Mouse (Mus musculus): Measurements from ENCODE around the gene Igsf9. TPM values are rescaled to one million over a fixed set of nuclear protein-coding genes. Genes with fewer than 3 reads are reported as not detected.
A peak's percentile ranks its signal among the peaks of the same experiment; 100 is the strongest.

The Igsf9 gene
- polyA plus RNA-seq, 1 experiment from 2014 or later: 68.7 TPM

DNA sequence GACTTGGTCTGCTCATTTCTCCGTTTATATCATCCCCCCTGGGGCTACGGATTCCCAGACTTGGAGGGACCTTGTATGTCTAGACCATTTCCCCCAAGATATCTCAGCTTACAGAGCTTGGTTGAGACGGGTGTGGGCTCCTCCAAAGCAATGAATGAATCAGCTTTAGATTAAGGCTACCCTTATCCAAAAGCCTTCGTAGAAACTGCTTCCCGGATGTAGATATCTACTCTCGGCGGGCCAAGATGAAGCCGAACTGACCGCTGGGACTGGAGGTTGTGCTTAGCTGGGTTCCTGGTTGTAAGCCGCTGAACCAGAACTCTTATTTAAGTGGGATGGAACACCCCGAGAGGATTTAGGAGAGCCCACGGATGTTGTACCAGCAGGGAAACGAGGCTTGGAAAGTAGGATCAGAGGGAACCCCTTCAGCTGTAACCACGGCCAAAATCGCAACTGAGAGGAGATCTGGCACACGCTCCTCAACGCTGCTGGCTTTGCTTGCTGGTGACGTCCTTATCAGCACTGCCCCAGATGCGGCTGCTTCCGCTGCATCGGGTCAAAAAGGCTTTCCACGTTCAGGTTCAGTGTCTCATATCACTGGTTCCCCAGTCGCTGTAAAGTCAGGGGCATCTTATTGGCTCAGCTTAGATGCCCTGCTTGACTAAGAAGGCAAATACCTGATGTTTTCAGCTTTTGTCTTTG lies 44.9 kb downstream of the Igsf9 start:
- Histone ChIP-seq H3K9ac (no peak overlapping the region), H3K27ac (no peak overlapping the region), H3K4me3 (replicated peaks) (no peak overlapping the region), H3K4me2 (replicated peaks) (no peak overlapping the region), H3K36me3 (no peaks in the 10 kb centered on the region), H3K4me1 (replicated peaks) (peaks cover 17% of the 10 kb centered on the region; the same call in 1 of the 2 replicates), H3K9me3 (no peaks in the 10 kb centered on the region), H3K27me3 (replicated peaks) (no peaks in the 10 kb centered on the region)
- ATAC-seq: no peak
- WGBS: 67% methylated on average over 23 of the region's 23 CpGs

GRCm38 (mm10) chr1:172527431-172527830 lies 45.8 kb downstream of the Igsf9 start:
- Histone ChIP-seq H3K27me3 (replicated peaks) (no peaks in the 10 kb centered on the region), H3K9me3 (no peaks in the 10 kb centered on the region), H3K4me3 (replicated peaks) (no peak overlapping the region), H3K9ac (no peak overlapping the region), H3K36me3 (no peaks in the 10 kb centered on the region), H3K4me2 (replicated peaks) (no peak overlapping the region), H3K27ac (no peak overlapping the region), H3K4me1 (replicated peaks) (peaks cover 23% of the 10 kb centered on the region)
- no peak for ATAC-seq
- 93% methylated on average over 10 of the region's 10 CpGs for WGBS

GRCm38 (mm10) chr1:172528701-172529100 lies 47.1 kb downstream of the Igsf9 start:
- peaks cover 27% of the 10 kb centered on the region for H3K4me1 ChIP-seq (replicated peaks)
- no peaks in the 10 kb centered on the region for H3K9me3 ChIP-seq
- ATAC-seq: peak; percentile 72
- H3K4me3 ChIP-seq (replicated peaks): no peak overlapping the region
- H3K27ac ChIP-seq: no peak overlapping the region
- 8% methylated on average over 7 of the region's 7 CpGs for WGBS
- no peaks in the 10 kb centered on the region for H3K36me3 ChIP-seq
- no peak overlapping the region for H3K4me2 ChIP-seq (replicated peaks)
- no peaks in the 10 kb centered on the region for H3K27me3 ChIP-seq (replicated peaks)
- H3K9ac ChIP-seq: no peak overlapping the region

DNA sequence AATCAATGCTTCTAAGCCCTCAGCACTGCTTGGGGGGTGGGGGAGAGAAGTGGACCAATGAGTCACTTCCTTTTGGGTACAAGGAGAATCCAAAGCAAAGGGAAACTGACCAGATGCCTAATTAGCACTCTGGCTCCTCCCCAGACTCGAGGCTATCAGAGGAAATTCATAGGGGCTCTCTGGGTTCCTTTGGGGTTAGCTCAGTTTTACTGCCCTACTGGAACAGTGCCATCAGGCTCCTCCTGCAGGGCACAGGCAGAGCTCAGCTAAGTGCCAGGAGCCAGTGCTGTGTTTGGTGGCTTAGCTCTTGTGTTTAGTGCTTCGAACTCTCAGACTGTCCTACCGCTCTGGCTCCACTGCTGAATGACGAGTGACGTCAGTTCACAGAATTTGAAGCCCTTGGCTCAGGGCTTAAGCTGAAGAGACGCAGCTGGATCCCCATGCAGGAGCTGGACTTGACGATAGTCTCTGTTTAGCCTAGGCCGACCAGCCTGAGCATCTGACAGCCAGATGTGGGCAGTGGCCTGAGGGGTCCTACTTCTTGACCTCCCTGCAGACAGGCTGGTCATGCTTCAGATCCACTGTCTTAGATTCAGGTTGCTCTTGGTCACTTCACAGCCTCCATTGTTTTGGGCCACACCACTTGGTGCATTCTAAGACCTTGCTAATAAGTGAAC lies 49.1 kb downstream of the Igsf9 start:
- Histone ChIP-seq H3K4me1 (replicated peaks) (peaks cover 20% of the 10 kb centered on the region), H3K9me3 (no peaks in the 10 kb centered on the region), H3K4me3 (replicated peaks) (no peak overlapping the region), H3K36me3 (no peaks in the 10 kb centered on the region), H3K9ac (no peak overlapping the region), H3K27me3 (replicated peaks) (no peaks in the 10 kb centered on the region), H3K4me2 (replicated peaks) (no peak overlapping the region), H3K27ac (no peak overlapping the region)
- 39% methylated on average over 8 of the region's 8 CpGs for WGBS
- ATAC-seq: 0 out of 2 replicates have a peak, but pooled peaks have one; percentile 28

- H3K9ac ChIP-seq: no peak overlapping the region; the same call in 1 of the 2 replicates
- WGBS: 2% methylated on average over 13 of the region's 13 CpGs
Observed at GRCm38 (mm10) chr1:172532551-172532950, 51.0 kb downstream of the Igsf9 start.

GRCm38 (mm10) chr1:172535116-172535515 lies 53.5 kb downstream of the Igsf9 start:
- Histone ChIP-seq H3K27me3 (replicated peaks) (no peaks in the 10 kb centered on the region), H3K9ac (no peak overlapping the region), H3K4me2 (replicated peaks) (no peak overlapping the region), H3K4me1 (replicated peaks) (peaks cover 20% of the 10 kb centered on the region), H3K4me3 (replicated peaks) (no peak overlapping the region), H3K9me3 (no peaks in the 10 kb centered on the region), H3K27ac (no peak overlapping the region), H3K36me3 (no peaks in the 10 kb centered on the region)
- ATAC-seq: no peak
- 84% methylated on average over 16 of the region's 16 CpGs for WGBS

More at GRCm38 (mm10) chr1:172532551-172532950, 51.0 kb downstream of the Igsf9 start:
- Histone ChIP-seq H3K36me3 (no peaks in the 10 kb centered on the region), H3K4me3 (replicated peaks) (peak overlapping the region; percentile 22), H3K4me1 (replicated peaks) (peaks cover 20% of the 10 kb centered on the region), H3K4me2 (replicated peaks) (peak overlapping the region; percentile 61), H3K9me3 (no peaks in the 10 kb centered on the region), H3K27ac (no peak overlapping the region), H3K27me3 (replicated peaks) (no peaks in the 10 kb centered on the region)
- ATAC-seq: peak; percentile 83

DNA sequence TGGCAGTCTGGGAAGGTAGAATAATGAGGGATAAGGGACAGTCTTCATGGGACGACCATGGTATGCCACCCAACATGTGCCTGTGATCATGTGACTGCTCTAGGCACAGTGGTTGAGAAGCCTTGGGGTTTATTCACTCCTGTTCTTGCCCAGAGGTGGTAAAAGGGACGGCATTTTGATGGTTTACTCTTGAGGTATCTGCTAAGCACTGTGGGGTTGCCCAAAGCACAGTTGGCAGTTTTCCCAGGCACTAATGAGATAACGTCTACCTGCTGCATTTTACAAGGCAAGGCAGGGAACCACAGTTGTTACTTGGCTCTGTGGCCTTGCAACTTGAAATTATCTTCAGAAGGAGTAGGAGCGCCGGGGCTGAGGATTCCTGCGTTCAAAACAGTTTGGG lies 58.2 kb downstream of the Igsf9 start:
- no peak overlapping the region for H3K9ac ChIP-seq
- 0 out of 2 replicates have a peak, but pooled peaks have one; percentile 31 for ATAC-seq
- H3K27ac ChIP-seq: no peak overlapping the region
- H3K36me3 ChIP-seq: no peaks in the 10 kb centered on the region
- H3K4me1 ChIP-seq (replicated peaks): no peaks in the 10 kb centered on the region
- H3K9me3 ChIP-seq: no peaks in the 10 kb centered on the region
- no peaks in the 10 kb centered on the region for H3K27me3 ChIP-seq (replicated peaks)
- no peak overlapping the region for H3K4me3 ChIP-seq (replicated peaks)
- 64% methylated on average over 6 of the region's 6 CpGs for WGBS
- H3K4me2 ChIP-seq (replicated peaks): no peak overlapping the region

GRCm38 (mm10) chr1:172540283-172540820 lies 58.8 kb downstream of the Igsf9 start:
- 63% methylated on average over 11 of the region's 11 CpGs for WGBS
- Histone ChIP-seq H3K9me3 (no peaks in the 10 kb centered on the region), H3K9ac (no peak overlapping the region), H3K27ac (no peak overlapping the region), H3K36me3 (no peaks in the 10 kb centered on the region), H3K4me1 (replicated peaks) (no peaks in the 10 kb centered on the region), H3K4me2 (replicated peaks) (no peak overlapping the region), H3K4me3 (replicated peaks) (no peak overlapping the region), H3K27me3 (replicated peaks) (no peaks in the 10 kb centered on the region)
- ATAC-seq: no peak

DNA sequence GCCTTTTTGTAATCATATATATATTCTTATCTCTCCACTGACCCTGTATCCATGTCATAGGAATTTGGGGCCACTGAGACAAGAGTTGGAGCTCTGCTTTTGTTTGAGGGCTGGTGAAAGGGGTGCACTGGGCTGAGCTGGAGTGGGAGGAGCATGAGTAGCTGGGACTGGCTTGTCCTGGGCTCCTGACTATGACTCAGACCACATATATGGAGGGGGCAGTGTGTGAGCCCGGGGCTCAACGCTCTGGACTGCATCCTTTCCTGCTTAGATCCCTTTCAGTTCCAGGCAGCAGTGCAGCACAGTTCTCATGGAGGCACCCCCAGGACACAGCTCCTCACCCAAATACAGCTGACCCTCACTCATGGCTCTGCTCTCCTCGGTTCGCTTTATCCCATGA lies 64.5 kb downstream of the Igsf9 start:
- Histone ChIP-seq H3K4me2 (replicated peaks) (no peak overlapping the region), H3K27ac (no peak overlapping the region), H3K9ac (no peak overlapping the region), H3K9me3 (no peaks in the 10 kb centered on the region), H3K36me3 (no peaks in the 10 kb centered on the region), H3K4me3 (replicated peaks) (no peak overlapping the region), H3K27me3 (replicated peaks) (no peaks in the 10 kb centered on the region), H3K4me1 (replicated peaks) (peaks cover 6% of the 10 kb centered on the region)
- ATAC-seq: no peak
- WGBS: 80% methylated on average over 4 of the region's 4 CpGs

Other genes starting within 250 kb of the Igsf9 start
- gene Atp1a4, start 223.4 kb upstream of the Igsf9 start, polyA plus RNA-seq (2015; fragmentation: Nextera tagmentation; extraction: Ambion mirVana): not detected in 2 replicates
- 46.1 and 53.3 TPM in 2 replicates for gene Igsf8, start 220.1 kb upstream of the Igsf9 start, polyA plus RNA-seq (2015; fragmentation: Nextera tagmentation; extraction: Ambion mirVana)
- 3.3 TPM in 2 replicates for gene Atp1a2, start 183.7 kb upstream of the Igsf9 start, polyA plus RNA-seq (2015; fragmentation: Nextera tagmentation; extraction: Ambion mirVana)
- gene Kcnj9, start 152.5 kb upstream of the Igsf9 start, polyA plus RNA-seq (2015; fragmentation: Nextera tagmentation; extraction: Ambion mirVana): 0.08 TPM in 1 of 2 replicates, not detected in the other
- gene Kcnj10, start 140.6 kb upstream of the Igsf9 start, polyA plus RNA-seq (2015; fragmentation: Nextera tagmentation; extraction: Ambion mirVana): 0.08 TPM in 2 replicates
- gene Pigm, start 105.2 kb upstream of the Igsf9 start, polyA plus RNA-seq (2015; fragmentation: Nextera tagmentation; extraction: Ambion mirVana): 6.3 and 6.4 TPM in 2 replicates
- gene Slamf9, start 6.4 kb upstream of the Igsf9 start, polyA plus RNA-seq (2015; fragmentation: Nextera tagmentation; extraction: Ambion mirVana): 2.2 and 2.5 TPM in 2 replicates
- 388 and 395 TPM in 2 replicates for gene Tagln2, start 18.3 kb downstream of the Igsf9 start, polyA plus RNA-seq (2015; fragmentation: Nextera tagmentation; extraction: Ambion mirVana)
- gene Cfap45, start 39.0 kb downstream of the Igsf9 start, polyA plus RNA-seq (2015; fragmentation: Nextera tagmentation; extraction: Ambion mirVana): 1.1 and 1.2 TPM in 2 replicates
- gene Vsig8, start 74.2 kb downstream of the Igsf9 start, polyA plus RNA-seq (2015; fragmentation: Nextera tagmentation; extraction: Ambion mirVana): 0.28 and 0.43 TPM in 2 replicates
- gene Slamf8, start 108.8 kb downstream of the Igsf9 start, polyA plus RNA-seq (2015; fragmentation: Nextera tagmentation; extraction: Ambion mirVana): 0.33 and 0.37 TPM in 2 replicates
- gene Fcrl6, start 120.8 kb downstream of the Igsf9 start, polyA plus RNA-seq (2015; fragmentation: Nextera tagmentation; extraction: Ambion mirVana): not detected in 2 replicates
- 11.3 and 12.8 TPM in 2 replicates for gene Dusp23, start 151.2 kb downstream of the Igsf9 start, polyA plus RNA-seq (2015; fragmentation: Nextera tagmentation; extraction: Ambion mirVana)
- 1.5 and 1.6 TPM in 2 replicates for gene Crp, start 216.3 kb downstream of the Igsf9 start, polyA plus RNA-seq (2015; fragmentation: Nextera tagmentation; extraction: Ambion mirVana)